Mouse (Mus musculus) liver, postnatal 0 days (tissue): ENCODE measurements around the gene Golt1a.

ENCODE experiments used
- CTCF ChIP-seq: sonication (generic); IDR thresholded peaks from 2 replicates; pipeline ENCODE4 v1.5.1; 2016; ENCODE audit warnings: antibody characterized with exemption, low read depth
- EP300 ChIP-seq: IDR thresholded peaks from 2 replicates; pipeline ENCODE4 v1.6.1; 2016; ENCODE audit warnings: antibody characterized with exemption, low read depth, mild to moderate bottlenecking

DNA sequence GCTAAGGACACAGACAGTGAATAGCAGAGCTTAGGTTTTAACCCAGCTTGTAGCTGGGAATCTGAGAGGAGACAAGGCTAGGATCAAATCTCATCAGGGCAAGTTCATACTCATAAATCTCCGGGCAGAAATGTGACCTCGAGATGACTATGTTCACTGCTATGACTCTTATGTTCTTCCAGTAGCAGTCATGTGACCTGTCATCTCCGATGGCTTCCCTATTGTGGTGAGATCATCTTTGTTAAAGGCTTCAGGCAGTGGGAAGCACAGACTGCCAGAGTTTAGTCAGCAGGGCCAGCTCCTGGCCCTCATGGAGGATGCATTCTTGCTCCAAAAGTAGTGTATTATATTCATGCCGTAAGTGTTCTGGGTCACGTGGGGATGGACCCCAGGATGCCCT lies 32.6 kb upstream of the Golt1a start:
- TF ChIP-seq CTCF, result no peak
- no peak for TF ChIP-seq EP300
